Mouse (Mus musculus) heart, adult 8-10 months (tissue): ENCODE data around the gene Csnk1g2. TPM values are rescaled to one million over a fixed set of nuclear protein-coding genes. Genes with fewer than 3 reads are reported as not detected.
"Not testable (repeated sequence)": the region's sequence is repeated elsewhere in the genome, so short reads cannot be mapped to it uniquely, and the experiment has no call there.

Experiments used
- DNase-seq: peaks from one replicate; pipeline ENCODE4 v3.0.0; 2022; ENCODE audit warnings: low spot score
- total RNA-seq, 4 experiments: library from RNA; stranded (reverse); gene quantifications; 2 replicates each; pipeline ENCODE4 v1.2.4; 2022

The Csnk1g2 gene
- total RNA-seq, 4 experiments from 2014 or later, result 119 to 132 (median 122) TPM

DNA sequence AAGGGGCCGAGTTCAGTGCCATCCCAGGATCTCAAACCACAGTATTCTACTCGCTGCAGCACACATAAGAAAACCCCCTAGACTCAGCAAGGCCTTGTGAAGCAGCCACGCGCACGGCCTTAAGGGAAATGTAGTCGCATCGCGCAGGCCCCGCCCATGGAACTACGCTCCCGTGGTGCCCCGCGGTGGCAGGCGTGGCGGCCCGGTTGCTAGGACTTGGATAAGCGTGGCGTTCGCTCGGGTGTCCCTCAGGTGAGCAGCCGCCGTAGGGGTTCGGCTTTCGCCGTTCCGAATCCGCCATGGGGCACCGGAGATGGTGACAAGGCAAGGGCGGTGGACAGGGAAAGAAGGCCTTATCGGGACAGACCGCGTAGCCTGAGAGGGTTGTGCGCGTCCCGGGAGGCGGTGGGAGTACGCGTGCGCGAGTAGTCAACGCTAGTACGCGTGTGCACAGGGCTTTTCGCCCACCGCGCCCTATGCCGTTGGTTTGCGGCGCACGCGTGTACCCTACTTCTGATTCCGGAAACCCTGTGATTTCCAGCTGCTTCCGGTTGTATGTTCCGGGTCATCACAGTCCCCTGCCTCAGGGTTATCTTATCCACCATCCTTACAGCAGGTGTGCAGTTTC, 19.8 kb upstream of the Csnk1g2 start, which contains the start of the genes Scamp4 and Adat3:
Gene Scamp4, plus strand, starts transcription at position 175 of the 628 bp plus-strand sequence.
Gene Adat3, plus strand, starts transcription at position 183 of the 628 bp plus-strand sequence.
- DNase-seq, result peak; percentile 95

DNA sequence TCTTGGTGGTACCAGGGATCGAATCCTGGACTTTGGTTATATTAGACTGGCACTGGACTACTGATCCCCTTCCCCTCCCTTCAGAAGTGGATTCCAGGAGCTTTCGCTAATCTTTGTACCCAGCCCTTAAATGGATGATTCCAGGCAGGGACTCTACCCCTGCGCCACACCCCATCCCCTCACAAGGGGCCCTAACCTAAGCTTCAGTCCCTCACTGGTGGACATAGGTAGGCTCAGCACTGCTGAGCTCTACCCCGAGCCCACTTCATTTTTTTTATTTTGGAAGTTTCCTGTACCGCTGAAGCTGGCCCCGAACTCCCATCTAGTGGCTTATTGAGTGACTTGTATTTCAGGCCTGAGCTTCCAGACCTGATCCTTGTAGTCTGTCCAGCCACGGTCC, 19.3 kb upstream of the Csnk1g2 start:
- DNase-seq, result no peak

DNA sequence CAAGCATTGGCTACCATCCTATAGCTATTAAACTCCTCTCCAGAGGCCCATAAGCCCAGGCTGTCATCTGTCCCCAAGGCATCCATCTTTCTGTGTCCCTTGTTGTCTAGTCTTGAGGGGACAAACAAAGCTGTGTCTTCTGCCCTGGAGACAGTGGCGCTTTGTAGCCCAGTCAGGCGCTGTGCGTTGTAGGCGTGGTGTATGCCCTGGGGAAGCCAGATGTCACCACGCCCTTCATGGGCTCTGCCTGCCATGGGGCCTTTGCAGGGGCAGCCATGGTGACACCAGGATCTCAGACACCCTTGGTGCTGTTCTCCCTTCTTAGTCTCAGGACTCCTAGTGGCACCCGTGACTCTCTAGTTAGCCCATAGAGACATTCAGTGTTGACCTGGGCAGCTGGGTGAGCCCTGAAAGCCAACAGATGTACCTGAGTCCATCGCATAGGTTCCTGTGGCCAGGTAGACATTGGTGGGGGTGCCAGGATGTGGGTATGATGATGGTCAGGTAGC, 18.6 kb upstream of the Csnk1g2 start:
- no peak for DNase-seq

DNA sequence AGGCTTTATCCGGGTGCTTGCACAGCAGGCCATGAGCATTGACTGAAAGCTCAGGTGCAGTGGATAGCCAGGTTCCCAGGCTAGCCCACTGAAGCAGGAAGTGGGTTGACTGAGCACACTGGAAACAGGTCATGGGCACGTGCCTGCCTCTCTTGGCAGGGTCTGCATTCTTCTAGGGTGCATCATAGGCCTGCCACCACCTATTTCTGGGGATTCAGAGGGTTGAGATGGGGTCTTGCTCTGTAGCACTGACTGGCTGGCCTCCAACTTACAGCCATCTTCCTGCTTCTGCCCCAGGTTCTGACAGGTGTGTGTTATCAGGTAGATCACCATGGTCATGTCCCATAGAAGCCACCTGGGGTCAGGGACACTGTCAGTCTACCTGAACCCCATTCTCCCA, 17.6 kb upstream of the Csnk1g2 start:
- no peak for DNase-seq

DNA sequence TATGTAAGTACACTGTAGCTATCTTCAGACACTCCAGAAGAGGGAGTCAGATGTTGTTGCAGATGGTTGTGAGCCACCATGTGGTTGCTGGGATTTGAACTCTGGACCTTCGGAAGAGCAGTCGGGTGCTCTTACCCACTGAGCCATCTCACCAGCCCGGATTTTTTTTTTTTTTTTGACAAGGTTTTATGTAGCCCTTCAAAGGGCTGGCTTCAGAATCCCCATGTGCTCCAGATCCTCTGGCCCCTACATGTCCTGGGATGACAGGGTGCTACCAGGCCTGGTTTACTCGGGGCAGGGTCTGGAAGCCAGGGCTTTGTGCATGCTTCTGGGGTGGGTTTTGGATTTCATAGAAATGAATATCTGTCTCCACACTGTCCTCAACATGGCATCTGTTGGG, 16.9 kb upstream of the Csnk1g2 start, which contains the start of gene Gm49322:
Gene Gm49322, plus strand, starts transcription at position 301 of the 400 bp plus-strand sequence.
- not testable (repeated sequence) for DNase-seq

DNA sequence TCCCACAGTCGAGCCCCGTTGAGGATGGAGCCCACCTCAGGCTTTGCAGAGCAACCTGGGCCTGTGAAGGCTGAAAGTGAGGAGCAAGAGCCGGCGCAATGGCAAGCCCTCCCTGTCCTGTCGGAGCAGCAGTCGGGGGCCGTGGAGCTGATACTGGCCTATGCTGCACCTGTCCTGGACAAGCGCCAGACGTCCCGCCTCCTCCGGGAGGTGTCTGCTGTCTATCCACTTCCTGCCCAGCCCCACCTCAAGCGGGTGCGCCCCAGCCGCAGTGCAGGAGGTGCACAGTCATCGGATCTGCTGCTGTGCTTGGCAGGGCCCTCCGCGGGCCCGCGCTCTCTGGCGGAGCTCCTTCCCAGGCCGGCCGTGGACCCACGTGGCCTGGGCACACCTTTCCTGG, 16.3 kb upstream of the Csnk1g2 start:
- DNase-seq, result no peak

DNA sequence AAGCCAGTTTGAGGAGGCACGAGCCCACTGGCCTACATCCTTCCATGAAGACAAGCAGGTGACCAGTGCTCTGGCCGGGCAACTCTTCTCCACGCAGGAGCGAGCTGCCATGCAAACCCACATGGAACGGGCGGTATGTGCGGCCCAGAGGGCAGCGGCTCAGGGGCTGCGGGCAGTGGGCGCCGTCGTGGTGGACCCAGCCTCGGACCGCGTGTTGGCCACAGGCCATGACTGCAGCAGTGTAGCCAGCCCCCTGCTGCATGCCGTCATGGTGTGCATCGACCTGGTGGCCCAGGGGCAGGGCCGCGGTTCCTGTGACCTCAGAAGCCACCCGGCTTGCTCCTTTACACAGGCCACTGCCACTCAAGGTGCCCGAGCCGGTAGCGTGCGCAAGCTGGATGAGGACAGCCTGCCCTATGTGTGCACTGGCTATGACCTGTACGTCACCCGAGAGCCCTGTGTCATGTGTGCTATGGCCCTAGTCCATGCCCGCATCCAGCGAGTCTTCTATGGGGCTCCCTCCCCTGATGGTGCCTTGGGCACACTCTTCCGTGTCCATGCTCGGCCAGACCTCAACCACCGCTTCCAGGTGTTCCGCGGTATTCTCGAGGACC, 15.8 kb upstream of the Csnk1g2 start:
- DNase-seq, result no peak

DNA sequence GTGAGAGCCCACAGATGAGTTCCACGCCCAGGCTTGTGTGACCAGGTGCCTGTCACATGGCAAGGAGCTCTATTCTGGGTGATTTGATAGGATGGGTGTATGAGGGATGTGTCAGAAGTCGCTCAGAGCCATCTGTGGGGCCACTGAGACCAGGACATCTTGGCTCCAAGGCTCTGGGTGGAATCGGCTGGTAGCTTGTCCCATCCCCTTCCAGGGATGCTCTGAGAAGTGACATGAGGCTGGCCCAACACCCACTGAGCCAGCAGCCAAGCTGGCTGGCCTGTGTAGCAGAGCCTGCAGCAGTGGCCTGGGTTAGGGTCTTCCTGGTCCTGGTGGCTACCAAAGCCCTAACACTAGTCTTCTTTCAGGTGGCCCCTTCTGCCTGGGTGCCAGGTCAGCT, 14.2 kb upstream of the Csnk1g2 start:
- DNase-seq, result no peak

DNA sequence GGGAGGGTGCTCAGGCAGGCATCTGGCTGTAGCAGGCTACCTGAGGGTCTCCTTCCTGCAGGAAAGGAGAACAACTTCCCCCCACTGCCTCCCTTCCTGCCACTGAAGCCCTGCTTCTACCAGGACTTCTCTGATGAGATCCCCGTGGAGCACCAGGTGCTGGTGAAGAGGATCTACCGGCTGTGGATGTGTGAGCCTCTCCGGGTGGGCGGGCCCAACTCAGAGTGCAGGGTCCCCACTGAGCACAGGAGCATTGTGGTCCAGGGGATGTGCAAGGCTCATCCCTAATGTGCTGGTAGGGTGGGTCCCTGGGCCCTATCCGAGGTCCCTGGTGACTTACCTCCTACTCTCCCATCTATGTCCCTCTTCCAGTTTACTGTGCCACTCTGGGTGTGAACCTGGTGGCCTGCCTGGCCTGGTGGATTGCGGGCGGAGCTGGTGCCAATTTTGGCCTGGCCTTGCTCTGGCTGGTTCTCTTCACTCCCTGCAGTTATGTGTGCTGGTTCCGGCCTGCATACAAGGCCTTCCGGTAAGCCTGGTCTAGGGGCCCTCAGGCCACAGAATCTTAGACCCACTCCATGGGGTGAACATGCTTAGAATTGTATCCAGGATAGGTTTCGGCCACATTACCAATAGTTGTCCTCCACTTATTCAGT, 13.2 kb upstream of the Csnk1g2 start:
- no peak for DNase-seq

DNA sequence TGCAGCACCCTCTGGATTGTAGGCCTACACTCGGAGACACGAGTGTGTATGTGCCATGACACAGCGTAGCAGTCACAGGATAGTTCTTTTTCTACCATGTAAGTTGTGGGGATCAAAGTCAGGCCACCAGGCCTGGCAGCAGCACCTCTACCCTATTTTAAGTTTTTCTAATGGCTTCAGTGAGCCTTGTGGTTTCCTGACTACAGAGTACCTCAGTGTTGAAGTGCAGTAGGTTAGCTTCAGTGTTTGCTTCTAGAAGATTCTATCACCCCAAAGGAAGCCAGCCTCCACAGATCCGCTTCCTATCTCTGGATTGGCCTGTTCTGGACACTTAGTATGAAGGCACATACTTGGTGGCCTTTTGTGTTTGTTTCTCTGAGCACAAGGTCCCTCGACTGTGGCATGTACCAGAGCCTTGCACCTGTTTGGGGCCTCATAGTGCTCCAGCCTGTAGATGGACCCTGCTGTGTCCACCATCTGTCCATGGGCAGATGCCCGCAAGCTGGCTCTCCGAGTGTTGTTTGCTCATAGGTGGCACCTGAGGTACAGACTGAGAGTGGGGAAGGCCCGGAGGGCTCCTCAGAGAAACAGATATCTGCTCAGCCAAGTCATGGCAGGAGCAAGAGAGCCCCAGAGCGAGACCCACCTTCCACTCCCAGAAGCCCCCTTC, 12.4 kb upstream of the Csnk1g2 start:
- no peak for DNase-seq

DNA sequence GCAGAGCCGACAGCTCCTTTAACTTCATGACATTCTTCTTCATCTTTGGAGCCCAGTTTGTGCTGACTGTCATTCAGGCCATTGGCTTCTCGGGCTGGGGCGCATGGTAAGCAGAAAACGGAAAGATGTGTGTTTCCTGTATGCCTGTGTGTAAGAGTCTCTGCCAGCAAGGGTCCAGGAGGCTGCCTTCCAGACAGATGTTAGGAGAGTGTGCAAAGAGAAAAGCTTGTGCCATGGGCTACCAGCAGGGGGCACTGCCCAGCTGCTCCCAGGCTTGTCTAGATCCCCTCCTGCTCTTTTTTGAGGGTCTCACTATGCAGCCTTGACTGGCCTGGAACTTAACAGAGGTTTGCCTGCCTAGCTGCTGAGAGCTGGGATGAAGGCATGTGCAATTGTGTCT, 11.6 kb upstream of the Csnk1g2 start:
- DNase-seq, result no peak

DNA sequence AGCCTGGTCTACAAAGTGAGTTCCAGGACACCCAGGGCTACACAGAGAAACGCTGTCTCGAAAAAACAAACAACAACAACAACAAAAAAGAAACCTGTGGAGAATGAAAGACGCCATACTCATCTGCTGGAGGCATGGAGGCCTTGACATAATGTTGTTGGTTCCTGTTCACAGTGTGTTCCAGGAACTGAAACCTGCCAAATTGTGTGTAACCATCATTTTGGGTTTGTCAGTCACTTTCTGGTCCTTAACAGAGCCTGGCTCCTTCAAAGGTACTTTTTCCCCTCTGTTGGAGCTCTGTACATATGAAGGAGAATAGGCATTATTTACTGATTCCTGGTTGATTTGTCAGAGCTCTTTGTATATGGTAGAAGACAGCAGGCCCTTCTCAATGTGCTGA, 10.7 kb upstream of the Csnk1g2 start:
- DNase-seq, result no peak

DNA sequence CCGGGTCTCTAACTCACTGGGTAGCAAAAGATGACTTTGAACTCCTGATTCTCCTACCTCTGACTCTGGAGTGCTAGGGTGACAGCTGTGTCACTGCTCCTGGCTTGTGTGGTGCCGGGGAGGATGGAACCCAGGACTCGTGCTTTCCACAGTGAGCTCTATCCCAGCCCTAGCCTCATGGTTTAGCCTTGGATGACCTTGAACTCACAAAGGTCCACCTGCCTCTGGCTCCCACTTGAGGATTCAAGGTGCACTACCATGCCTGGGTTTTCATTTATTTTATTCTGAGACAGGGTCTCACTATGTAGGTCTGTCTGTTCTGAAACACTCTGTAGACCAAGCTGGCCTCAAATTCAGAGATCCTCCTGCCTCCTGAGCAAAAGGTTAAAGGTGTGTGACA, 8.8 kb upstream of the Csnk1g2 start:
- DNase-seq, result no peak

DNA sequence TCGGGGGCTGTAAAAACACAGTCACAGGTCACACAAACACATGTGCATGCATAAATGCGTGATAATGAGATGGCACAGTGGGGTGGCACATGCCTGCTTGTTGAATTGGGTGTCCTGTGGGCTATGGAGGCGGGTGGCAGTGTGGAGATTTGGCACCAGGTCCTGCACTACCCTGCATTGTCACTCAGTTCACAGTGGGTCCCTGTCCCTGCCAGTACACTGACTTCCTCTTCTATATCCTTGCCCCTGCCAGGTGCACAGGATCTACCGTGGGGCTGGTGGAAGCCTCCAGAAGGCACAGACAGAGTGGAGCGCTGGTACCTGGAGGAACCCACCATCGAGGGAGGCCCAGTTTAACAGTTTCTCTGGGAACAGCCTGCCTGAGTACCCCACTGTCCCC, 8.3 kb upstream of the Csnk1g2 start:
- no peak for DNase-seq

DNA sequence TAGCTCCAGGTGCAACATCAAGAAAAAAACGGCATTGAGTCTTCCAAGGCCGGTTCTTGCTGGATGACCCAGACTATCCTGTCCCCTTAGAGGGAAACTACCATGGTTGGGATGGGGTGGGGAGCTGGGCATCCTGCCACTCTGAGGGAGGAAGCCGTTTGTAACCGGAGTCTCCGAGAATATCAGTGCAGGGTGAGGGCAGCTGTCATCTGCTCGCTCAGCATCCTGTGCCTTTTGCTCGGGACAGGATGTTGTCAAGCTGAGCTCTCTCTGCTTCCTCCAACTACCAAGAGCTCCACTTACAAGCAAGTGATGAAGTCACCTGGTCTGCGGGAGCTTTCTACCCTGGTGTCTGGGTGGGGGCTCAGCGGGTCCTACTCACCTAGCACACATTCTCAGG, 4.5 kb upstream of the Csnk1g2 start:
- DNase-seq, result no peak

DNA sequence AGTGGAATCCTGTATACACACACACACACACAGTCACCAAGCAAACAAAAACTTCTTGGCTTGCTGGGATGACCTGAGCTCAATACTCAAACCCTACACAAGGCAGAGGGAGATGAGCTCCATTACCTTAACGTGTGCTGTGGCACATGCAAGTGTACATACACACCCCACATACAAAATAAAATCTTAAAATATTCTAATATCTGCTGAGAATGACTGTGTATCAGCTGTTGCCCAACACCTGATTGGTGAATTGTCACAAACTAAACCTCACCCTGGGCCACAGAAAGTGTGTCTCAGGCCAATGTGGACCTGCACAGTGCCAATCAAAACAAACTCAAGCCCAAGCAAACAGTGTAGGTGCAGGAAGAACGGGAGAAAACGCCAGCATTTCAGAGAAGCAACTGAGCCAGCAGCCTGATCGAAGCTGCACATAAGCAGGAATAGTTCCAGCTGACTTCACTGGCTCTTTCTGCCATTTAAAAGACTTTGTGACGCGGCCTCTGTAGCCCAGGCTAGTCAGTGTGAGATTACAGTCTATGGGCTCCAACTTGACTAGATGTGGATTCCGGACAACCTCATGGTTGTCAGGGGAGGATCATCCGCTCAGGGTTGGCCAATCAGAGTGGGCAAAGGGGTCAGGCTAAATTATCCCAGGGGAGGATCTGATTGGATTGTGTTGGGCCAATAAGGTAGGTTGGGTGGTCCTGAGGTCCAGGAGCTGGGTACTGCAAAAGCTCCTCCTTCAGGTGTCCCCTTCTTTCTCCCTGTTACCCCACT, 3.0 kb upstream of the Csnk1g2 start:
- DNase-seq, result no peak

DNA sequence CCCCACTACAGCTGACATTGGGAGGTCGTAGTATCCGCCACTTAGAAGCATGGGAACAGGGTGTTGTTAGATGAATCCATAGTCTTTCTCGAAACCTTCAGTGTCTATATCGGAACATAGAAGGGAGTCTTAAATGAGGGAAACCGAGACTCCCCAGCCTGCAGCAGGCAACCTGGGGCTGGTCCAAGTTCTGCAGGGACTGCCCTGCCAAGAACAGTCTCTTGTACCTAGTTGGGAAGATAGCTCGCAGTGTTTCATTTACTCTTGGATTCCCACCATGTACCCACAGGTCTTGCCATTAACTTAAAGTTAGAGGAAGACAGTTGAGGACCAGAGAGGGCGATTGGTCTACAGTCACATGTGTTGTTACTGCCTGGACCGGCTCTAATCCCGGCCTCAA, 2.3 kb upstream of the Csnk1g2 start:
- no peak for DNase-seq

DNA sequence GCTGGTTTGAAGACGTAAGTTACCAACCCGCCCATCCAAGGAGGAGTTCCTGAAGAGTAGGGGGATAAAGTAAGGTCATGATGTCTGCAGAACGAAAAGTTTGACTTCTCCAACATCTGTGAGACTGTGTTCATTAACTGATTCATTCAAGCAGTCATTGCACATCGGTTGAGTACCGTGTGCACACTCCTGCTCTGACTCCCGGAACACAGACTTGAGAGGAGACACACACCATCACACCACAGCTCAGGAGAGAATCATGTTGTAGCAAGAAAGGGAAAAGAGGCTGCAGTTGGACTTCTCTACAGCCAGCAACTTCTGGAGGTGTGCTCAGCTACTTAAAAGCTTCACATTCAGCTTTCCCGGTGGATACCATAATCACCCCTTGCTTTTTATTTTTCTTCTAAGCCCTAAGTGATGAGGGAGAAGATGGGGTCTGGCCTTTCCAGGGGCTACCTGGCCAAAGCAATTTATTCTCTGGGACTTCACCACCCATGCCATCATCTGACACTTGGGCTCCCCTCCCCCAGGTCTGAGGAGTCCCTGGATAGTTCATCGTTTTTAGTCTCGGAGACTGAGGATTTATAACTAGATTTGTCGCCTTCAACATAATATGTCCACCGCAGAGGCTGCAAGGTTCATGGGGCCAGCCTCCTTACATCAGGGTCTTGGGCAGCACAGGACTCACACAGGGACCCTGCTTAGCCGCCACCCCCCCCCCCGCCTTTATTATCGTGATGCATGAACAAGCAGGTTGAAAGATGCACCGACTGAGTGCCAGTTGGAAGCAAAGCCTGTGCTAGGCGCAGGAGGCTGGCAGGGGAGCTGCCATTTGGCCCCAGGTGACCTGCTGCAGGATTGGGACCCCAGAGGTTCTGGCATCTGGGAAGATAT, 1.6 kb upstream of the Csnk1g2 start:
- DNase-seq, result no peak

DNA sequence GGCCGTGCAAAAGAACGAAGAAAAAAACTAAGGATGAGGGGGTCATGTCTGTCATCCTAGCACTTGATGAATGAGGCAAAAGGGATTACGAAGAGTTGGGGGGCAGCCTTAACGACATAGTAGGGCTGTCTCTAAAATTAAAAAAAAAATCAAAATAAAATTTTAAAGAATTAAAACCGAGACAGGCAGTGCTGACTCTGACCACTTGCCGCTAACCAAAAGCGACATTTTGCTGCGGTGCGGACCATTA, 1.0 kb upstream of the Csnk1g2 start:
- no peak for DNase-seq

DNA sequence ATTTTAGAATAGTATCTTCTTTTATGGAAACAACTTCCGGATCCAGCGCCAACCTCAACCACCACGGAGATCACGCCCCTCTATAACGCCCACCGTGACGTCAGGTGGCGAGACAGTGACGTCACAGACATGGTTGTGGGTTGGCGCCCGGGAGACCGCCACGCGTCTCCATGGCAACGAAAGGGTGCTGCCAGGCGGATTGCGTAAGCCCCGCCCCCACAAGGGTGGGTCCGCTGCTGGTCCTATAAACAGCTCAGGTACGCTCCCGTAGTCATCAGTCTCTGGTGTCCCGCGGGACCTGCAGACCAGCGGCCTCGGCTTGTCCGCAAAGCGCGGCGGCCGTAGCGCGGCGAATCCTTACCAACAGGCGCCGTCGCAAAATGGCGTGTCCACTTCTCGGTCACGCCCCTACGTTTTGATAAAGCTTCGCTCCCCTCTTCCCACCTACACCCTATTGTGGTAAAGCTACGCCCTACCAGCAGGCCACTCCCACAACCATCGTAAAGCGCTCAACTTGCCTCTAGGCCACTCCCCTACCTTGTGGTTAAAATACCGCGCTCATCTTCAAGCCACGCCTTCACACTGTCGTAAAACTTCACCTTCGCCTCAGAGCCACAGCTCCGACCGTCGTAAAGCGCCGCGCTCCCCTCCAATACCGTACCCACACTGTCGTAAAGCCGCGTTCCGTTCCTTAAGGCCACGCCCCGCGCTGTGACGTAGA, 538 bp upstream of the Csnk1g2 start:
- DNase-seq, result peak; percentile 99
